Mouse (Mus musculus) frontal cortex, postnatal 36 days (tissue): Measurements from ENCODE around the gene Imp3.
"Not testable (repeated sequence)": the region's sequence is repeated elsewhere in the genome, so short reads cannot be mapped to it uniquely, and the experiment has no call there.

Experiments used
- DNase-seq, 2 experiments: peaks; one replicate each; pipeline ENCODE4 v3.0.0; 2022; ENCODE audit warnings: low spot score in 2 of 2

Gene Imp3

GRCm38 (mm10) chr9:56937223-56938160 lies at the start of gene Imp3:
TSS of gene Imp3 (plus strand) at chr9:56937475.
- DNase-seq: peak; percentile 89 to 92

GRCm38 (mm10) chr9:56887581-56887980 lies 49.7 kb upstream of the Imp3 start:
- no peak for DNase-seq

- DNase-seq: peak; percentile 69 to 84
Measured at GRCm38 (mm10) chr9:56889817-56890216, 47.5 kb upstream of the Imp3 start.

GRCm38 (mm10) chr9:56890522-56891250 lies 46.6 kb upstream of the Imp3 start:
- no peak for DNase-seq

- peak; percentile 70 to 85 for DNase-seq
Measured at GRCm38 (mm10) chr9:56891517-56892011, 45.7 kb upstream of the Imp3 start.

GRCm38 (mm10) chr9:56892111-56892510 lies 45.2 kb upstream of the Imp3 start:
- DNase-seq: no peak

- DNase-seq: no peak
Measured at GRCm38 (mm10) chr9:56893313-56893712, 44.0 kb upstream of the Imp3 start.

GRCm38 (mm10) chr9:56894006-56894405 lies 43.3 kb upstream of the Imp3 start:
- DNase-seq: no peak

- no peak for DNase-seq
Measured at GRCm38 (mm10) chr9:56896779-56897178, 40.5 kb upstream of the Imp3 start.

GRCm38 (mm10) chr9:56899409-56899808 lies 37.9 kb upstream of the Imp3 start:
- no peak for DNase-seq

- DNase-seq: no peak
Measured at GRCm38 (mm10) chr9:56900060-56900459, 37.2 kb upstream of the Imp3 start.

GRCm38 (mm10) chr9:56900571-56900970 lies 36.7 kb upstream of the Imp3 start:
- no peak for DNase-seq

GRCm38 (mm10) chr9:56901187-56901586 lies 36.1 kb upstream of the Imp3 start:
- DNase-seq: no peak

- DNase-seq: no peak
Measured at GRCm38 (mm10) chr9:56903662-56904061, 33.6 kb upstream of the Imp3 start.

GRCm38 (mm10) chr9:56907549-56907948 lies 29.7 kb upstream of the Imp3 start:
- DNase-seq: no peak

GRCm38 (mm10) chr9:56909991-56910390 lies 27.3 kb upstream of the Imp3 start:
- DNase-seq: not testable (repeated sequence)

GRCm38 (mm10) chr9:56911017-56911416 lies 26.3 kb upstream of the Imp3 start:
- no peak for DNase-seq

- DNase-seq: no peak
Measured at GRCm38 (mm10) chr9:56913991-56914390, 23.3 kb upstream of the Imp3 start.

- DNase-seq: no peak
Measured at GRCm38 (mm10) chr9:56915116-56915515, 22.2 kb upstream of the Imp3 start.

GRCm38 (mm10) chr9:56915695-56916410 lies 21.4 kb upstream of the Imp3 start:
- no peak for DNase-seq

GRCm38 (mm10) chr9:56917131-56917530 lies 20.1 kb upstream of the Imp3 start:
- no peak for DNase-seq

- DNase-seq: no peak
Measured at GRCm38 (mm10) chr9:56918466-56918865, 18.8 kb upstream of the Imp3 start.
